Mouse (Mus musculus): ENCODE data around the gene Atg16l2.

- TF ChIP-seq TAL1 (IDR thresholded peaks at IDR 0.05; ENCODE audit: low read length), result no peak
- TF ChIP-seq GATA1 (IDR thresholded peaks at IDR 0.05; ENCODE audit: low read length), result no peak
These were observed 42.8 kb upstream of the Atg16l2 start for GRCm38 (mm10) chr7:101344892-101345291.
